In genomic region chr2:26498694-26499093, GRCm38 (mm10) we compare ENCODE assay signal across 9 mouse cellular contexts. TPM values are rescaled to one million over a fixed set of nuclear protein-coding genes. Genes with fewer than 3 reads are reported as not detected.
DNase-seq lines count a peak whose midpoint lies in the region; ATAC-seq and TF ChIP-seq lines count a peak whose summit lies in the region.
"Had no signal": no experiment of that assay in that cellular context is flagged by ENCODE, and none has a peak within 500 bp of the region (broad histone marks: within the 10 kb centered on the region; RNA-seq: fewer than 3 reads in every experiment).

No protein-coding gene starts in this region.

- H3K9me3 ChIP-seq in intestine, embryonic 14.5 days (ENCODE audit: control insufficient read depth, low read length) = no peaks in the 10 kb centered on the region
- H3K9me3 ChIP-seq in intestine, postnatal 0 days (ENCODE audit: control insufficient read depth) = no peaks in the 10 kb centered on the region
- H3K9me3 ChIP-seq in liver, postnatal 0 days (ENCODE audit: low read length) = no peaks in the 10 kb centered on the region

- H3K9ac ChIP-seq in intestine, embryonic 14.5 days (ENCODE audit: low read length) = no peak overlapping the region
- H3K9ac ChIP-seq in intestine, postnatal 0 days (ENCODE audit: low read depth, low read length) = no peak overlapping the region
- H3K9ac ChIP-seq in liver, postnatal 0 days (replicated peaks) = no peak overlapping the region

- TF ChIP-seq CTCF in intestine, postnatal 0 days (IDR thresholded peaks at IDR 0.05; ENCODE audit: low read depth) = no peak
- TF ChIP-seq CTCF in thymus, adult 2 months (IDR thresholded peaks at IDR 0.05; ENCODE audit: borderline replicate concordance, control insufficient read depth, extremely low read depth, insufficient read depth, low read length, poor library complexity) = no peak
- TF ChIP-seq CTCF in liver, postnatal 0 days (IDR thresholded peaks at IDR 0.05; ENCODE audit: low read depth) = no peak

- H3K4me1 ChIP-seq in intestine, embryonic 14.5 days (replicated peaks; ENCODE audit: control insufficient read depth, insufficient read depth, low read length) = peaks cover 56% of the 10 kb centered on the region
- H3K4me1 ChIP-seq in intestine, postnatal 0 days (replicated peaks; ENCODE audit: control insufficient read depth, insufficient read depth, low read length) = peaks cover 17% of the 10 kb centered on the region
- H3K4me1 ChIP-seq in thymus, adult 2 months (replicated peaks; ENCODE audit: control insufficient read depth, insufficient read depth, low read length) = peaks cover 84% of the 10 kb centered on the region
- peaks cover 47% of the 10 kb centered on the region for H3K4me1 ChIP-seq in liver, postnatal 0 days (ENCODE audit: insufficient read depth)

- 55% methylated on average over 8 of the region's 8 CpGs for WGBS in intestine, embryonic 14.5 days
- WGBS in intestine, postnatal 0 days = 59% methylated on average over 8 of the region's 8 CpGs
- WGBS in thymus, adult 2 months = 25% methylated on average over 8 of the region's 8 CpGs
- 49% methylated on average over 8 of the region's 8 CpGs for WGBS in liver, postnatal 0 days (ENCODE audit: insufficient replicate concordance)

- ATAC-seq in intestine, embryonic 14.5 days (replicated peaks; ENCODE audit: low FRiP score, low TSS enrichment, low read depth) = no peak
- no peak for ATAC-seq in intestine, postnatal 0 days
- ATAC-seq in liver, postnatal 0 days = no peak
- no peak for ATAC-seq in megakaryocyte progenitor cell, adult 5-6 weeks (replicated peaks; ENCODE audit: poor library complexity)
- ATAC-seq in megakaryocyte, adult 5-6 weeks (ENCODE audit: poor library complexity, severe bottlenecking) = no peak

- 0 out of 2 replicates have a peak overlapping the region, but pooled peaks have one; percentile 28 for H3K27ac ChIP-seq in intestine, embryonic 14.5 days (ENCODE audit: low read depth)
- H3K27ac ChIP-seq in intestine, postnatal 0 days (ENCODE audit: low read depth, low read length) = no peak overlapping the region; the same call in 1 of the 2 replicates
- peak overlapping the region; percentile 19; the same call in 1 of the 2 replicates for H3K27ac ChIP-seq in thymus, adult 2 months (ENCODE audit: control insufficient read depth, insufficient read depth, low read length)
- H3K27ac ChIP-seq in liver, postnatal 0 days (ENCODE audit: low read depth) = peak overlapping the region; percentile 57

- H3K4me3 ChIP-seq in intestine, embryonic 14.5 days (ENCODE audit: low read depth, low read length) = no peak overlapping the region
- H3K4me3 ChIP-seq in intestine, postnatal 0 days (ENCODE audit: low read depth, low read length) = no peak overlapping the region
- no peak overlapping the region for H3K4me3 ChIP-seq in thymus, adult 2 months (ENCODE audit: control insufficient read depth, insufficient read depth, low read length)
- H3K4me3 ChIP-seq in liver, postnatal 0 days (ENCODE audit: low read depth, low read length) = no peak overlapping the region

- TF ChIP-seq EP300 in liver, postnatal 0 days (IDR thresholded peaks at IDR 0.05; ENCODE audit: low read depth) = no peak

- no peak for TF ChIP-seq POLR2A in thymus, adult 2 months (IDR thresholded peaks at IDR 0.05; ENCODE audit: control insufficient read depth, extremely low read depth, insufficient read depth, low read length, poor library complexity)

- no peak overlapping the region for H3K4me2 ChIP-seq in intestine, embryonic 14.5 days (ENCODE audit: low read length)
- no peak overlapping the region for H3K4me2 ChIP-seq in intestine, postnatal 0 days (replicated peaks; ENCODE audit: low read depth)
- H3K4me2 ChIP-seq in liver, postnatal 0 days (ENCODE audit: low read depth, low read length) = 0 out of 2 replicates have a peak overlapping the region, but pooled peaks have one; percentile 26

- peaks cover 11% of the 10 kb centered on the region for H3K27me3 ChIP-seq in intestine, embryonic 14.5 days (replicated peaks; ENCODE audit: control insufficient read depth, insufficient read depth, low read length)
- H3K27me3 ChIP-seq in intestine, postnatal 0 days (replicated peaks; ENCODE audit: control insufficient read depth, insufficient read depth, low read length) = no peaks in the 10 kb centered on the region
- no peaks in the 10 kb centered on the region for H3K27me3 ChIP-seq in thymus, adult 2 months (ENCODE audit: control insufficient read depth, insufficient read depth, low read length)
- peaks cover 8% of the 10 kb centered on the region; the same call in 1 of the 2 replicates for H3K27me3 ChIP-seq in liver, postnatal 0 days (ENCODE audit: insufficient read depth, low read length)

- H3K36me3 ChIP-seq in intestine, embryonic 14.5 days (ENCODE audit: control insufficient read depth, insufficient read depth, low read length) = 0 out of 2 replicates have a peak, but pooled peaks cover 11% of the 10 kb centered on the region
- peaks cover 5% of the 10 kb centered on the region; the same call in 1 of the 2 replicates for H3K36me3 ChIP-seq in intestine, postnatal 0 days (ENCODE audit: control insufficient read depth, insufficient read depth)
- H3K36me3 ChIP-seq in thymus, adult 2 months (ENCODE audit: control insufficient read depth, insufficient read depth, low read length) = peaks cover 4% of the 10 kb centered on the region
- peaks cover 9% of the 10 kb centered on the region for H3K36me3 ChIP-seq in liver, postnatal 0 days (replicated peaks; ENCODE audit: insufficient read depth, low read length)

- no peak for DNase-seq in intestine, embryonic 14.5 days (ENCODE audit: low spot score)
- no peak for DNase-seq in thymus, adult 2 months
- DNase-seq in thymus, postnatal 14 days = no peak
- DNase-seq in liver, postnatal 0 days = no peak
- no peak for DNase-seq in frontal cortex, postnatal 25 days (ENCODE audit: low spot score in 2 of 2)
- DNase-seq: cerebellum, postnatal 36 days had no signal

RNA-seq across cellular contexts. Expression of gene Notch1, which starts 17.8 kb away (rescaled TPM):
- polyA plus RNA-seq in intestine, embryonic 14.5 days (2014; fragmentation: Nextera tagmentation; extraction: Ambion mirVana) = 21.6 and 24.3 TPM in 2 replicates
- 3.6 and 3.7 TPM in 2 replicates for polyA plus RNA-seq in intestine, postnatal 0 days (2015; fragmentation: Nextera tagmentation; extraction: Ambion mirVana)
- polyA plus RNA-seq in thymus, adult 2 months (2012; rRNA removed) = 159 and 219 TPM in 2 replicates
- 2.0 and 2.1 TPM in 2 replicates for polyA plus RNA-seq in liver, postnatal 0 days (2015; fragmentation: Nextera tagmentation; extraction: Ambion mirVana)
- 15.5 and 19.0 TPM in 2 replicates for total RNA-seq in megakaryocyte progenitor cell, adult 5-6 weeks (2015)
- total RNA-seq in megakaryocyte progenitor cell, adult 5-6 weeks (2017) = 8.8 and 9.3 TPM in 2 replicates
- 37.6 and 43.0 TPM in 2 replicates for total RNA-seq in megakaryocyte, adult 5-6 weeks (2015)
- 22.3 and 48.3 TPM in 2 replicates for total RNA-seq in megakaryocyte, adult 5-6 weeks (2017)

RNA-seq across cellular contexts. Expression of gene Sec16a, which starts 53.7 kb away (rescaled TPM):
- polyA plus RNA-seq in intestine, embryonic 14.5 days (2014; fragmentation: Nextera tagmentation; extraction: Ambion mirVana) = 33.7 and 39.8 TPM in 2 replicates
- 17.4 and 18.3 TPM in 2 replicates for polyA plus RNA-seq in intestine, postnatal 0 days (2015; fragmentation: Nextera tagmentation; extraction: Ambion mirVana)
- polyA plus RNA-seq in thymus, adult 2 months (2012; rRNA removed) = 129 and 147 TPM in 2 replicates
- 7.8 and 8.0 TPM in 2 replicates for polyA plus RNA-seq in liver, postnatal 0 days (2015; fragmentation: Nextera tagmentation; extraction: Ambion mirVana)
- 33.9 and 48.3 TPM in 2 replicates for total RNA-seq in megakaryocyte progenitor cell, adult 5-6 weeks (2015)
- 23.9 and 29.7 TPM in 2 replicates for total RNA-seq in megakaryocyte progenitor cell, adult 5-6 weeks (2017)
- 41.6 and 43.9 TPM in 2 replicates for total RNA-seq in megakaryocyte, adult 5-6 weeks (2015)
- total RNA-seq in megakaryocyte, adult 5-6 weeks (2017) = 31.1 and 34.6 TPM in 2 replicates
